Mouse (Mus musculus): ENCODE results near the gene Pdzrn4. TPM values are rescaled to one million over a fixed set of nuclear protein-coding genes. Genes with fewer than 3 reads are reported as not detected.

Pdzrn4 gene
- polyA plus RNA-seq (2014; fragmentation: Illumina TruSeq; extraction: RNeasy Lipid Tissue Mini Kit (QIAGEN cat#74804)): 0.86 TPM

DNA sequence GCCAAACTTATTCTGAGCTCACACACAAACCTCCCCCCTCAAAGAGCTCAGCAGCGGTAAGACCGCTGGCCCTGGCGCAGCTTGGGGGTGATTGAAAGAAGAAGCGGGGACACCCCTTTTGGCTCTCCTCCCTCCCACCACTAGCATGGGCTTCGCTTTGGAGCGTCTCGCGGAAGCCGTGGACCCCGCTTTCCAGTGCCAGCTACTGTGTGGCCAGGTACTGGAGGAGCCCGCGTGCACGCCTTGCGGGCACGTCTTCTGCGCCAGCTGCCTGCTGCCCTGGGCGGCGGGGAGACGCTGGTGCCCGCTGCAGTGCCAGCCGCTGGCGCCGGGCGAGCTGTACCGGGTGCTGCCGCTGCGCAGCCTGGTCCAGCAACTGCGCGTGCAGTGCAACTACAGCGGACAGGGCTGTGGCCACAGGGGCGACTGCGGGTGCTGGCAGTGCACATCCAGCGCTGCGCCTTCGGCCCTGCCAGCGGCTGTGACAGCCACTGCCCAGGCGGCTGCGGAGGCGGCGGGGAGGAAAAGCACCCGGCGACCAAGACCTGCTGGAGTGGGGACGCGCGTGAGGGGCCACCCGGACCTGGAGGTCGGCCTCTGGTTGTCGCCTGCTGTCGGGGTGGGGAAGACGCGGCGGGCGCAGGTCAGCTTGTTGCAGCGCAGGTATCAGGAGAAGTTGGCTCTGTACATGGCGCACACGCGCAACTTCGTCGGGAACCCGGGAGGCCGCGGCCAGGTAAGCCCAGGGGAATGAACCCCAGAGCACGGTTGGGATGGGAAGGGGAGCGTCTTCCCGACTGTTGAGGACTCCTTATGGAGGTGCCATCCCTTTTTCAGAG, at the start of gene Pdzrn4:
Gene Pdzrn4 (plus strand): TSS at position 112 of the 839 bp plus-strand sequence.

